In genomic region chr17:84622873-84623272, GRCm38 (mm10) we compare ENCODE assay signal across 14 mouse cellular contexts. TPM values are rescaled to one million over a fixed set of nuclear protein-coding genes. Genes with fewer than 3 reads are reported as not detected.
DNase-seq lines count a peak whose midpoint lies in the region; ATAC-seq lines count a peak whose summit lies in the region.
"Had no signal": no experiment of that assay in that cellular context is flagged by ENCODE, and none has a peak within 500 bp of the region (broad histone marks: within the 10 kb centered on the region; RNA-seq: fewer than 3 reads in every experiment).

No protein-coding gene starts in this region.

- no peaks in the 10 kb centered on the region for H3K36me3 ChIP-seq in hindbrain, embryonic 11.5 days (ENCODE audit: control insufficient read depth, insufficient read depth, low read length)
- no peaks in the 10 kb centered on the region for H3K36me3 ChIP-seq in hindbrain, embryonic 14.5 days (replicated peaks; ENCODE audit: control insufficient read depth, insufficient read depth)
- no peaks in the 10 kb centered on the region; the same call in 1 of the 2 replicates for H3K36me3 ChIP-seq in embryonic facial prominence, embryonic 12.5 days
- H3K36me3 ChIP-seq in limb, embryonic 11.5 days (ENCODE audit: control insufficient read depth, insufficient read depth, low read length), result no peaks in the 10 kb centered on the region
- H3K36me3 ChIP-seq: heart, embryonic 13.5 days; neural tube, embryonic 15.5 days had no signal

- no peak for ATAC-seq in hindbrain, embryonic 11.5 days (ENCODE audit: low FRiP score)
- no peak for ATAC-seq in hindbrain, embryonic 14.5 days (ENCODE audit: low FRiP score)
- ATAC-seq in embryonic facial prominence, embryonic 12.5 days (ENCODE audit: insufficient number of reproducible peaks, insufficient read depth, low FRiP score, low TSS enrichment), result peak; percentile 47; the same call in 1 of the 2 replicates
- peak; percentile 22; the same call in 1 of the 2 replicates for ATAC-seq in limb, embryonic 11.5 days (ENCODE audit: insufficient number of reproducible peaks, low FRiP score, low TSS enrichment, low read depth)
- ATAC-seq: forebrain, embryonic 14.5 days had no signal

- WGBS in hindbrain, embryonic 11.5 days, result 55% methylated on average over 2 of the region's 2 CpGs
- WGBS in hindbrain, embryonic 14.5 days, result 71% methylated on average over 2 of the region's 2 CpGs
- 16% methylated on average over 2 of the region's 2 CpGs for WGBS in embryonic facial prominence, embryonic 12.5 days
- 16% methylated on average over 2 of the region's 2 CpGs for WGBS in limb, embryonic 11.5 days

- no peaks in the 10 kb centered on the region for H3K9me3 ChIP-seq in hindbrain, embryonic 11.5 days (ENCODE audit: control insufficient read depth, low read length)
- H3K9me3 ChIP-seq in hindbrain, embryonic 14.5 days (ENCODE audit: control insufficient read depth, low read length), result no peaks in the 10 kb centered on the region
- H3K9me3 ChIP-seq in embryonic facial prominence, embryonic 12.5 days, result 0 out of 2 replicates have a peak, but pooled peaks cover 6% of the 10 kb centered on the region
- H3K9me3 ChIP-seq in limb, embryonic 11.5 days (ENCODE audit: control insufficient read depth, low read length), result 0 out of 2 replicates have a peak, but pooled peaks cover 5% of the 10 kb centered on the region
- H3K9me3 ChIP-seq: heart, embryonic 13.5 days; neural tube, embryonic 15.5 days had no signal

- no peaks in the 10 kb centered on the region for H3K4me1 ChIP-seq in hindbrain, embryonic 11.5 days (replicated peaks; ENCODE audit: control insufficient read depth, insufficient read depth, low read length)
- peaks cover 7% of the 10 kb centered on the region; the same call in 1 of the 2 replicates for H3K4me1 ChIP-seq in hindbrain, embryonic 14.5 days (replicated peaks; ENCODE audit: control insufficient read depth, insufficient read depth, low read length)
- peaks cover 7% of the 10 kb centered on the region for H3K4me1 ChIP-seq in embryonic facial prominence, embryonic 12.5 days
- 0 out of 2 replicates have a peak, but pooled peaks cover 4% of the 10 kb centered on the region for H3K4me1 ChIP-seq in limb, embryonic 11.5 days (ENCODE audit: control insufficient read depth, insufficient read depth, low read length)

- no peaks in the 10 kb centered on the region for H3K27me3 ChIP-seq in hindbrain, embryonic 11.5 days (ENCODE audit: control insufficient read depth, insufficient read depth, low read length)
- H3K27me3 ChIP-seq in hindbrain, embryonic 14.5 days (ENCODE audit: control insufficient read depth, insufficient read depth, low read length), result no peaks in the 10 kb centered on the region
- no peaks in the 10 kb centered on the region for H3K27me3 ChIP-seq in embryonic facial prominence, embryonic 12.5 days
- no peaks in the 10 kb centered on the region for H3K27me3 ChIP-seq in limb, embryonic 11.5 days (ENCODE audit: control insufficient read depth, insufficient read depth, low read length)
- H3K27me3 ChIP-seq: heart, embryonic 13.5 days; neural tube, embryonic 15.5 days had no signal

- peak; percentile 20 for DNase-seq in hindbrain, embryonic 11.5 days (ENCODE audit: low spot score)
- DNase-seq in hindbrain, embryonic 14.5 days (ENCODE audit: low spot score), result no peak
- peak; percentile 70 for DNase-seq in NIH3T3 (ENCODE audit: low read depth)
- peak; percentile 49 for DNase-seq in limb, embryonic 11.5 days (ENCODE audit: low spot score)
- DNase-seq in thymus, postnatal 10 days (ENCODE audit: low spot score in 2 of 2), result no peak
- no peak for DNase-seq in frontal cortex, postnatal 36 days (ENCODE audit: low spot score in 2 of 2)
- DNase-seq: adrenal gland, postnatal 25 days; kidney, adult 18-20 months had no signal

- H3K4me2 ChIP-seq in hindbrain, embryonic 11.5 days (replicated peaks; ENCODE audit: low read depth, low read length), result no peak overlapping the region
- H3K4me2 ChIP-seq in hindbrain, embryonic 14.5 days (replicated peaks), result no peak overlapping the region
- no peak overlapping the region for H3K4me2 ChIP-seq in embryonic facial prominence, embryonic 12.5 days (replicated peaks)
- H3K4me2 ChIP-seq in limb, embryonic 11.5 days (ENCODE audit: low read depth, severe bottlenecking), result no peak overlapping the region
- H3K4me2 ChIP-seq: heart, embryonic 13.5 days; neural tube, embryonic 15.5 days had no signal

- H3K27ac ChIP-seq in hindbrain, embryonic 11.5 days (ENCODE audit: low read depth, low read length), result no peak overlapping the region
- no peak overlapping the region for H3K27ac ChIP-seq in hindbrain, embryonic 14.5 days
- peak overlapping the region; percentile 88 for H3K27ac ChIP-seq in embryonic facial prominence, embryonic 12.5 days
- H3K27ac ChIP-seq in limb, embryonic 11.5 days (replicated peaks; ENCODE audit: low read depth, low read length), result peak overlapping the region; percentile 72
- H3K27ac ChIP-seq: heart, embryonic 13.5 days; liver, embryonic 14.5 days; neural tube, embryonic 15.5 days had no signal

- H3K9ac ChIP-seq in hindbrain, embryonic 11.5 days (ENCODE audit: low read depth, low read length), result no peak overlapping the region
- H3K9ac ChIP-seq in hindbrain, embryonic 14.5 days, result no peak overlapping the region
- no peak overlapping the region for H3K9ac ChIP-seq in embryonic facial prominence, embryonic 12.5 days
- no peak overlapping the region for H3K9ac ChIP-seq in limb, embryonic 11.5 days (ENCODE audit: low read length)
- H3K9ac ChIP-seq: heart, embryonic 13.5 days; liver, embryonic 14.5 days; neural tube, embryonic 15.5 days had no signal

- no peak overlapping the region for H3K4me3 ChIP-seq in hindbrain, embryonic 11.5 days (ENCODE audit: low read depth, low read length)
- H3K4me3 ChIP-seq in hindbrain, embryonic 14.5 days (replicated peaks; ENCODE audit: low read length), result no peak overlapping the region
- no peak overlapping the region for H3K4me3 ChIP-seq in embryonic facial prominence, embryonic 12.5 days
- no peak overlapping the region for H3K4me3 ChIP-seq in limb, embryonic 11.5 days (ENCODE audit: low read depth, low read length)
- H3K4me3 ChIP-seq: heart, embryonic 13.5 days; megakaryocyte, embryonic 14.5 days; neural tube, embryonic 15.5 days had no signal

RNA-seq across cellular contexts. Expression of gene Dync2li1, which starts 3.4 kb away (rescaled TPM):
- 36.0 and 38.2 TPM in 2 replicates for polyA plus RNA-seq in hindbrain, embryonic 11.5 days (2014; fragmentation: Nextera tagmentation; extraction: Ambion mirVana)
- 33.4 and 34.8 TPM in 2 replicates for polyA plus RNA-seq in hindbrain, embryonic 14.5 days (2014; fragmentation: Nextera tagmentation; extraction: Ambion mirVana)
- polyA plus RNA-seq in embryonic facial prominence, embryonic 12.5 days (2016; fragmentation: Nextera tagmentation; extraction: Ambion mirVana), result 38.4 and 39.7 TPM in 2 replicates
- polyA plus RNA-seq in limb, embryonic 11.5 days (2014; fragmentation: Nextera tagmentation; extraction: Ambion mirVana), result 40.0 and 42.0 TPM in 2 replicates

RNA-seq across cellular contexts. Expression of gene Abcg8, which starts 53.2 kb away (rescaled TPM):
- 0.28 and 0.42 TPM in 2 replicates for polyA plus RNA-seq in hindbrain, embryonic 11.5 days (2014; fragmentation: Nextera tagmentation; extraction: Ambion mirVana)
- 0.08 and 0.09 TPM in 2 replicates for polyA plus RNA-seq in hindbrain, embryonic 14.5 days (2014; fragmentation: Nextera tagmentation; extraction: Ambion mirVana)
- 0.09 and 0.19 TPM in 2 replicates for polyA plus RNA-seq in embryonic facial prominence, embryonic 12.5 days (2016; fragmentation: Nextera tagmentation; extraction: Ambion mirVana)
- polyA plus RNA-seq in limb, embryonic 11.5 days (2014; fragmentation: Nextera tagmentation; extraction: Ambion mirVana), result 0.07 and 0.09 TPM in 2 replicates
- polyA plus RNA-seq: heart, embryonic 13.5 days had no signal

RNA-seq across cellular contexts. Expression of gene Abcg5, which starts 59.9 kb away (rescaled TPM):
- polyA plus RNA-seq in hindbrain, embryonic 11.5 days (2014; fragmentation: Nextera tagmentation; extraction: Ambion mirVana), result 2.2 and 3.0 TPM in 2 replicates
- 2.6 and 5.9 TPM in 2 replicates for polyA plus RNA-seq in hindbrain, embryonic 14.5 days (2014; fragmentation: Nextera tagmentation; extraction: Ambion mirVana)
- polyA plus RNA-seq in embryonic facial prominence, embryonic 12.5 days (2016; fragmentation: Nextera tagmentation; extraction: Ambion mirVana), result 2.6 and 3.3 TPM in 2 replicates
- 0.96 and 1.1 TPM in 2 replicates for polyA plus RNA-seq in limb, embryonic 11.5 days (2014; fragmentation: Nextera tagmentation; extraction: Ambion mirVana)

Comparison
In these comparisons a context has a peak if more than half of its experiments do, and no peak if none do; other contexts are left out.
1. DNase-seq: peak in hindbrain, embryonic 11.5 days (single experiment), NIH3T3 (single experiment) and limb, embryonic 11.5 days (single experiment); none in hindbrain, embryonic 14.5 days (single experiment), thymus, postnatal 10 days (0 of 2) and frontal cortex, postnatal 36 days (0 of 2).
2. ATAC-seq: peak in embryonic facial prominence, embryonic 12.5 days (single experiment) and limb, embryonic 11.5 days (single experiment); none in hindbrain, embryonic 11.5 days (single experiment) and hindbrain, embryonic 14.5 days (single experiment).
3. H3K27ac ChIP-seq: peak in embryonic facial prominence, embryonic 12.5 days (single experiment) and limb, embryonic 11.5 days (single experiment); none in hindbrain, embryonic 11.5 days (single experiment) and hindbrain, embryonic 14.5 days (single experiment).